Mouse (Mus musculus): ENCODE data around the gene Picalm. TPM values are rescaled to one million over a fixed set of nuclear protein-coding genes. Genes with fewer than 3 reads are reported as not detected.

The Picalm gene
- total RNA-seq, 1 experiment: 125 TPM

- TF ChIP-seq ZNF384 (IDR thresholded peaks at IDR 0.05; ENCODE audit: low read depth, low read length): no peak
- no peak for TF ChIP-seq HCFC1 (IDR thresholded peaks at IDR 0.05; ENCODE audit: borderline replicate concordance, insufficient read depth, low read length)
- TF ChIP-seq ZC3H11A (IDR thresholded peaks at IDR 0.05; ENCODE audit: borderline replicate concordance, low read depth, low read length): peak; percentile 33; the same call in 1 of the 2 replicates
- TF ChIP-seq CHD2 (IDR thresholded peaks at IDR 0.05; ENCODE audit: low read depth, low read length): no peak
- TF ChIP-seq MAFK (IDR thresholded peaks at IDR 0.05; ENCODE audit: insufficient read depth, low read depth, low read length): no peak
- Histone ChIP-seq H3K36me3 (ENCODE audit: control insufficient read depth, insufficient read depth, low read length, poor library complexity, severe bottlenecking) (no peaks in the 10 kb centered on the region), H3K4me1 (ENCODE audit: control insufficient read depth in 2 of 2, insufficient read depth in 2 of 2, low read length in 2 of 2, poor library complexity in 1 of 2) (peaks cover 2 to 3% of the 10 kb centered on the region in 2 experiments; a peak in 2 of 4 replicates), H3K9me3 (ENCODE audit: control insufficient read depth, insufficient read depth, low read depth, low read length) (no peaks in the 10 kb centered on the region), H3K9ac (ENCODE audit: insufficient read depth, low read depth, low read length, poor library complexity, severe bottlenecking) (no peak overlapping the region), H3K27ac (ENCODE audit: insufficient read depth, low read depth, low read length, poor library complexity, severe bottlenecking) (no peak overlapping the region), H3K4me3 (ENCODE audit: insufficient read depth in 1 of 2, low read depth in 1 of 2, low read length in 2 of 2, poor library complexity in 1 of 2, severe bottlenecking in 1 of 2) (no peak overlapping the region)
- in situ Hi-C loops (cut with MboI; ENCODE audit: low sequenced_read_pairs in 2 of 2, unreplicated experiment in 2 of 2): no loop called here
- peak; percentile 17 for DNase-seq (ENCODE audit: low read depth, low spot score)
Measured at GRCm38 (mm10) chr7:90150311-90150710, 20.3 kb downstream of the Picalm start.

- DNase-seq (ENCODE audit: low read depth, low spot score): no peak
- no peak overlapping the region for H3K9ac ChIP-seq (ENCODE audit: insufficient read depth, low read depth, low read length, poor library complexity, severe bottlenecking)
- H3K4me1 ChIP-seq (ENCODE audit: control insufficient read depth in 2 of 2, insufficient read depth in 2 of 2, low read length in 2 of 2, poor library complexity in 1 of 2): no peaks in the 10 kb centered on the region
- in situ Hi-C loops (cut with MboI; ENCODE audit: low sequenced_read_pairs in 2 of 2, unreplicated experiment in 2 of 2): no loop called here
- no peaks in the 10 kb centered on the region for H3K9me3 ChIP-seq (ENCODE audit: control insufficient read depth, insufficient read depth, low read depth, low read length)
- no peak overlapping the region for H3K27ac ChIP-seq (ENCODE audit: insufficient read depth, low read depth, low read length, poor library complexity, severe bottlenecking)
- no peaks in the 10 kb centered on the region for H3K36me3 ChIP-seq (ENCODE audit: control insufficient read depth, insufficient read depth, low read length, poor library complexity, severe bottlenecking)
- TF ChIP-seq MAFK (IDR thresholded peaks at IDR 0.05; ENCODE audit: insufficient read depth, low read depth, low read length) (no peak), ZNF384 (IDR thresholded peaks at IDR 0.05; ENCODE audit: low read depth, low read length) (no peak), ZC3H11A (IDR thresholded peaks at IDR 0.05; ENCODE audit: borderline replicate concordance, low read depth, low read length) (no peak), HCFC1 (IDR thresholded peaks at IDR 0.05; ENCODE audit: borderline replicate concordance, insufficient read depth, low read length) (no peak), CHD2 (IDR thresholded peaks at IDR 0.05; ENCODE audit: low read depth, low read length) (no peak)
- H3K4me3 ChIP-seq (ENCODE audit: insufficient read depth in 1 of 2, low read depth in 1 of 2, low read length in 2 of 2, poor library complexity in 1 of 2, severe bottlenecking in 1 of 2): no peak overlapping the region
Measured at GRCm38 (mm10) chr7:90158034-90158433, 28.0 kb downstream of the Picalm start.

GRCm38 (mm10) chr7:90160598-90160997 is 30.6 kb downstream of the Picalm start:
- in situ Hi-C loops (cut with MboI; ENCODE audit: low sequenced_read_pairs in 2 of 2, unreplicated experiment in 2 of 2): no loop called here
- DNase-seq (ENCODE audit: low read depth, low spot score): no peak
- H3K4me3 ChIP-seq (ENCODE audit: insufficient read depth in 1 of 2, low read depth in 1 of 2, low read length in 2 of 2, poor library complexity in 1 of 2, severe bottlenecking in 1 of 2): no peak overlapping the region
- H3K9ac ChIP-seq (ENCODE audit: insufficient read depth, low read depth, low read length, poor library complexity, severe bottlenecking): no peak overlapping the region
- no peak for TF ChIP-seq MAFK (IDR thresholded peaks at IDR 0.05; ENCODE audit: insufficient read depth, low read depth, low read length)
- TF ChIP-seq CHD2 (IDR thresholded peaks at IDR 0.05; ENCODE audit: low read depth, low read length): no peak
- TF ChIP-seq HCFC1 (IDR thresholded peaks at IDR 0.05; ENCODE audit: borderline replicate concordance, insufficient read depth, low read length): no peak
- TF ChIP-seq ZNF384 (IDR thresholded peaks at IDR 0.05; ENCODE audit: low read depth, low read length): no peak
- TF ChIP-seq ZC3H11A (IDR thresholded peaks at IDR 0.05; ENCODE audit: borderline replicate concordance, low read depth, low read length): no peak
- H3K36me3 ChIP-seq (ENCODE audit: control insufficient read depth, insufficient read depth, low read length, poor library complexity, severe bottlenecking): no peaks in the 10 kb centered on the region
- H3K9me3 ChIP-seq (ENCODE audit: control insufficient read depth, insufficient read depth, low read depth, low read length): no peaks in the 10 kb centered on the region
- H3K4me1 ChIP-seq (ENCODE audit: control insufficient read depth in 2 of 2, insufficient read depth in 2 of 2, low read length in 2 of 2, poor library complexity in 1 of 2): no peaks in the 10 kb centered on the region
- no peak overlapping the region for H3K27ac ChIP-seq (ENCODE audit: insufficient read depth, low read depth, low read length, poor library complexity, severe bottlenecking)

- H3K36me3 ChIP-seq (ENCODE audit: control insufficient read depth, insufficient read depth, low read length, poor library complexity, severe bottlenecking): peaks cover 3% of the 10 kb centered on the region; the same call in 1 of the 2 replicates
- TF ChIP-seq MAFK (IDR thresholded peaks at IDR 0.05; ENCODE audit: insufficient read depth, low read depth, low read length): no peak
- TF ChIP-seq HCFC1 (IDR thresholded peaks at IDR 0.05; ENCODE audit: borderline replicate concordance, insufficient read depth, low read length): no peak
- no peak for TF ChIP-seq ZC3H11A (IDR thresholded peaks at IDR 0.05; ENCODE audit: borderline replicate concordance, low read depth, low read length)
- no peak for TF ChIP-seq CHD2 (IDR thresholded peaks at IDR 0.05; ENCODE audit: low read depth, low read length)
- TF ChIP-seq ZNF384 (IDR thresholded peaks at IDR 0.05; ENCODE audit: low read depth, low read length): no peak
Measured at GRCm38 (mm10) chr7:90164276-90164675, 34.3 kb downstream of the Picalm start.

More at GRCm38 (mm10) chr7:90164276-90164675, 34.3 kb downstream of the Picalm start:
- DNase-seq (ENCODE audit: low read depth, low spot score): no peak
- no peak overlapping the region for H3K9ac ChIP-seq (ENCODE audit: insufficient read depth, low read depth, low read length, poor library complexity, severe bottlenecking)
- in situ Hi-C loops (cut with MboI; ENCODE audit: low sequenced_read_pairs in 2 of 2, unreplicated experiment in 2 of 2): no loop called here
- H3K4me3 ChIP-seq (ENCODE audit: insufficient read depth in 1 of 2, low read depth in 1 of 2, low read length in 2 of 2, poor library complexity in 1 of 2, severe bottlenecking in 1 of 2): no peak overlapping the region
- no peaks in the 10 kb centered on the region for H3K9me3 ChIP-seq (ENCODE audit: control insufficient read depth, insufficient read depth, low read depth, low read length)
- H3K27ac ChIP-seq (ENCODE audit: insufficient read depth, low read depth, low read length, poor library complexity, severe bottlenecking): no peak overlapping the region
- H3K4me1 ChIP-seq (ENCODE audit: control insufficient read depth in 2 of 2, insufficient read depth in 2 of 2, low read length in 2 of 2, poor library complexity in 1 of 2): peaks cover 0 to 3% of the 10 kb centered on the region in 2 experiments; a peak in 1 of 4 replicates
